Mouse (Mus musculus) olfactory bulb, adult 2 months (tissue): ENCODE measurements around the gene Sipa1l3.

Source experiments
- CTCF ChIP-seq: fragments of 200-500 bp; IDR thresholded peaks from 2 replicates; pipeline ENCODE4 v1.5.1; 2012; ENCODE audit warnings: low read depth, mild to moderate bottlenecking, low read length, moderate library complexity; ENCODE audit not compliant: insufficient read depth
- POLR2A ChIP-seq: fragments of 200-500 bp; IDR thresholded peaks from 2 replicates; pipeline ENCODE4 v1.6.1; 2012; ENCODE audit warnings: mild to moderate bottlenecking, low read depth, low read length, moderate library complexity; ENCODE audit not compliant: insufficient read depth

GRCm38 (mm10) chr7:29424690-29425089 is 93.8 kb downstream of the Sipa1l3 start:
- TF ChIP-seq POLR2A (no peak), CTCF (no peak)
